Mouse (Mus musculus) liver, adult (tissue): ENCODE measurements around the gene Fbxo21.

Experiments
- GATA4 ChIP-seq: IDR thresholded peaks from 2 replicates; pipeline ENCODE4 v1.6.1; 2014; ENCODE audit warnings: mild to moderate bottlenecking, low read length; ENCODE audit not compliant: insufficient replicate concordance

Fbxo21 gene

DNA sequence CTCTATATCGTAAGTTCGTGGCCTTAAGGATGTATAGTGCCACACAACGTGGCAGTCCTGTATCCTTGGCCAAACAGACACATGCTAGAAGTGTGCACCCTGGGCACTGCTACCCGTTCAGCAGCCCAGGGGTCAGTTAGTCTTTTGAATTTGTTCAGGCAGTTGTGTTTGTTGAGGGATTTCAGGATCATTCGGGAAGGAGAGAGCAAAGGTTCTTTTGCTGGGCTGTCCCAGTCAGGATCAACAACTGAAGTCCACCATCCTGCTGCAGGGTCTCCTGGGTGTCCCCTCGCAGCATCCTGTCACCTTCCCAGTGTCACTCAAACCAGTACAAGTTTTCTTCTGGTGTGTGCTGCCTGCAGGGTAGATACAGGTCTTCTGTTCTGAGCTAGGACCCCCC is 20.1 kb downstream of the Fbxo21 start:
- TF ChIP-seq GATA4, result no peak

GRCm38 (mm10) chr5:117997434-117997970 is 21.0 kb downstream of the Fbxo21 start:
- no peak for TF ChIP-seq GATA4

GRCm38 (mm10) chr5:117999061-117999460 is 22.5 kb downstream of the Fbxo21 start:
- no peak for TF ChIP-seq GATA4

- no peak for TF ChIP-seq GATA4
Observed at GRCm38 (mm10) chr5:117999584-117999983, 23.1 kb downstream of the Fbxo21 start.

GRCm38 (mm10) chr5:118002059-118002458 is 25.5 kb downstream of the Fbxo21 start:
- no peak; the same call in 1 of the 2 replicates for TF ChIP-seq GATA4

- no peak for TF ChIP-seq GATA4
Observed at GRCm38 (mm10) chr5:118004619-118005018, 28.1 kb downstream of the Fbxo21 start.

DNA sequence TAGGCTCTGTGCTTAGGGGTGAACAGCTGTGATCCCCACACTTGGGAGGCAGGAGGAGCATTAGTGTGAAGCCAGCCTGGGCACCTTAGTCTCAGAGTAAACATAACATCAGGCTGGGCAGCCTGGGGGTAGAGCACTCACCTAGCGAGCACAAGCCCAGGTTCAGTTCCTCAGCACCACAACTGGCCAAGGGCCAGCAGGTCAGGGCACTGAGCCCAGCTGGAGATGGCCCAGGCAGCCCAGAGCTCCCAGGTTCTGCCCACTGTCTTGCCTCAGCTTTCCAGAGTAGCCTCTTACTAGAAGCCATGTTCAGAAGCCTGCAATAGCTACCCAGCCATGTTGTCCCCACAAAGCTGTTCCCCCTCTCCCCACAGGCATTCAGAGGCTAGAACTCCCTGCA is 29.2 kb downstream of the Fbxo21 start:
- TF ChIP-seq GATA4, result no peak

- TF ChIP-seq GATA4, result no peak
Observed at GRCm38 (mm10) chr5:118008344-118008743, 31.8 kb downstream of the Fbxo21 start.

GRCm38 (mm10) chr5:118010872-118011271 is 34.3 kb downstream of the Fbxo21 start:
- TF ChIP-seq GATA4, result no peak

- no peak for TF ChIP-seq GATA4
Observed at GRCm38 (mm10) chr5:118011796-118012195, 35.3 kb downstream of the Fbxo21 start.

- no peak for TF ChIP-seq GATA4
Observed at GRCm38 (mm10) chr5:118015028-118015427, 38.5 kb downstream of the Fbxo21 start.

GRCm38 (mm10) chr5:118015669-118016068 is 39.1 kb downstream of the Fbxo21 start:
- TF ChIP-seq GATA4, result no peak

DNA sequence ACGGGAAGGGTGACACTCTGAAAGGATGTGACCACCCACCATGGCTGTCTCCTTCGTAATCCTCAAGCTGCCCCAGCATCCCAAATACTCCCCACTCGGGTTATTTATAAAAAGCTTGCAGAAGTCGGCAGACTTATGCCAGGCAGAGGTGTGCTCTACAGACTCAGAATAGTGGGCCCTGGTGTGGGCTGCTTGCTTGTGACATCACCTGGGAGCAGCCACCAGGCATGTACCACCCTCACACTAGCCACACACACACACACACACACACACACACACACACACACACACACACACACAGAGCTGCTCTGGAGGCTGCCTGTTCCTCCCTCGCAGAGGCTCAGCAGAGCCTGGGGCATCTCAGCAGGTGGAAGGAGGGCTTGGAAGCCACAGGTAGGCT is 41.0 kb downstream of the Fbxo21 start:
- no peak for TF ChIP-seq GATA4

DNA sequence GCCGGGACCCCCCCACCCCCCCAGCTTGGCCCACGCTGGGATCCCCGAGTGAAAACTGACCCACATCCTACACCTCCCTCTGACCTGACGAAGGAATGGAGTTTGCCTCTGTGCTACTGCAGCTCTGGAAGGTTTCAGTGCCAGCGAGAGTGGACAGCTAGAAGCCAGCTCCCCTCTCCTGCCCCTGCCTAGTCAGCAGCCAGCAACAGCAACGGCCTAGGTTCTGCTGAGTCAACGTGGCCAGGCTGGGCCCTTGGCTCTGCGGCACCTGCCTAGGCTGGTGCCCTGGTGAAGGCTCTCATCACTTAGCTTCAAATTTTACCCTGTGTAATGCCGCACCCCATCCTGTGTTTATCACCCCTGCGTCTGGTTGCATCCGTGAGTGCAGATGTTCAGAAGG is 43.4 kb downstream of the Fbxo21 start:
- TF ChIP-seq GATA4, result no peak

- TF ChIP-seq GATA4, result no peak
Observed at GRCm38 (mm10) chr5:118023053-118023452, 46.5 kb downstream of the Fbxo21 start.

DNA sequence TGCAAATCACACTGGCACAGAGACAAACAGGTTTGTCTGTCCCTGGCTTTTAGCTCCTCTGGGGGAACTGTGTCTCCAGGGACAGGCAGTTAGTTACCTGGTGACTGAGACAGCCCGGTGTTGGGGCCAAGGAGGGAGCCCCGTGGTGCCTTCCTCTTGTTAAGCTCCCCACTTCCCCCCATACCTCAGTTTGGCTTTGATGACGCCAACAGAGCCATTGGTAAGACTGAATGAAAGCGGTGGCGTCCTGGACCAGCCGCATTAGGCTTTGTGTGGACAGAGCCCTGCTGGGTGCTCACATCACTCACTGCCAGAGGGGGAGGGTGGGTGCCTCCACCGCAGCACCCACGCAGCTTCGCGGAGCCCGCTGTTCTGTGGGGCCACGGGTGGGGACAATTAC is 49.4 kb downstream of the Fbxo21 start:
- TF ChIP-seq GATA4, result no peak

- TF ChIP-seq GATA4, result no peak
Observed at GRCm38 (mm10) chr5:118026343-118026742, 49.8 kb downstream of the Fbxo21 start.
